16 mouse cellular contexts compared by ENCODE assay signal in genomic region chr10:83346359-83346736, GRCm38 (mm10). TPM values are rescaled to one million over a fixed set of nuclear protein-coding genes. Genes with fewer than 3 reads are reported as not detected.
"Had no signal": no experiment of that assay in that cellular context is flagged by ENCODE, and none has a peak within 500 bp of the region (broad histone marks: within the 10 kb centered on the region; RNA-seq: fewer than 3 reads in every experiment).

No protein-coding gene starts in this region.

- H3K27me3 ChIP-seq: midbrain, embryonic 15.5 days; neural tube, embryonic 12.5 days; stomach, embryonic 15.5 days had no signal

- H3K4me1 ChIP-seq: midbrain, embryonic 15.5 days; neural tube, embryonic 12.5 days; stomach, embryonic 15.5 days had no signal

- H3K36me3 ChIP-seq: midbrain, embryonic 10.5 days; midbrain, embryonic 12.5 days; midbrain, embryonic 15.5 days; neural tube, embryonic 12.5 days; stomach, embryonic 15.5 days had no signal

- H3K9me3 ChIP-seq: midbrain, embryonic 10.5 days; midbrain, embryonic 12.5 days; midbrain, embryonic 15.5 days; neural tube, embryonic 12.5 days; stomach, embryonic 15.5 days had no signal

- ATAC-seq: midbrain, embryonic 15.5 days had no signal

- H3K4me3 ChIP-seq: midbrain, embryonic 10.5 days; midbrain, embryonic 12.5 days; midbrain, embryonic 15.5 days; neural tube, embryonic 12.5 days; stomach, embryonic 15.5 days had no signal

- DNase-seq: lung, adult 18-20 months; lung, embryonic 14.5 days; lung, postnatal 10 days; right cerebral cortex, postnatal 14 days; thymus, adult 2 months; thymus, postnatal 25 days; thymus, postnatal 4 days had no signal

- H3K9ac ChIP-seq: liver, embryonic 14.5 days; lung, embryonic 14.5 days; midbrain, embryonic 12.5 days; midbrain, embryonic 15.5 days; neural tube, embryonic 12.5 days; stomach, embryonic 15.5 days had no signal

- H3K27ac ChIP-seq: liver, embryonic 14.5 days; macrophage; midbrain, embryonic 10.5 days; midbrain, embryonic 12.5 days; midbrain, embryonic 15.5 days; neural tube, embryonic 12.5 days; stomach, embryonic 15.5 days; stomach, postnatal 0 days had no signal

RNA-seq across cellular contexts. Expression of gene Slc41a2, which starts 8.7 kb away (rescaled TPM):
- polyA plus RNA-seq: liver, embryonic 16.5 days had no signal
